Mouse (Mus musculus): ENCODE measurements around the gene Nf2.

DNA sequence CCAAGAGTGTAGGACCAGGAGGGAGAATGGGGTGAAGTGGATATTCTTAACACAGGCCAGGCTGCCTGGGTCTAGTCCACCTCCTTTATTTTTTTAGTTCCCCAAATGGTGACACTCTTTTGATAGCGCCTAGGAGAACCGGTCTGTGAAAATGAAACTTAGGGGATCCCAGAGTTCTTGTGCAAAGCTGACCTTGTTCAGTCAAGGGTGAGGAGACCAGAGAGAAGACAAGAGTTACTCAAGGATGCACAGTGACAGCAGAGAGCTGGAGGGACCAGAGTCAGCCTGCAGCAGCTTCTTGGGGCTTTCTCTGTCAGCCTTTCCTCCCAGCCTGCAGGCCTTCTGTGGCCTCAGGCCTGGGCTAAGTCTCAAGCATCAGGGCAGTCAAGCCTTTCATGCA lies 86.8 kb downstream of the Nf2 start:
- TF ChIP-seq CTCF (IDR thresholded peaks at IDR 0.05; ENCODE audit: control insufficient read depth, insufficient read depth, low read length), result no peak
- no peak for TF ChIP-seq POLR2A (IDR thresholded peaks at IDR 0.05; ENCODE audit: borderline replicate concordance, control insufficient read depth, low read depth, low read length)
